Mouse (Mus musculus): Measurements from ENCODE around the gene Nprl2. TPM values are rescaled to one million over a fixed set of nuclear protein-coding genes. Genes with fewer than 3 reads are reported as not detected.

The Nprl2 gene
- polyA plus RNA-seq (2012; rRNA removed; ENCODE audit: low replicate concordance): 15.2 and 20.7 TPM in 2 replicates

GRCm38 (mm10) chr9:107541474-107542351, at the start of gene Nprl2, which contains the start of gene Cyb561d2:
TSS of gene Nprl2 (plus strand) at chr9:107542226.
TSS of gene Cyb561d2 (minus strand) at chr9:107542193.

GRCm38 (mm10) chr9:107533791-107534407, 8.1 kb upstream of the Nprl2 start, which contains the start of gene Tmem115:
TSS of gene Tmem115 (plus strand) at chr9:107533945.

GRCm38 (mm10) chr9:107547026-107547425, 5.0 kb downstream of the Nprl2 start, which contains the start of gene Zmynd10:
TSS of gene Zmynd10 (plus strand) at chr9:107547298.

GRCm38 (mm10) chr9:107551117-107551889, 9.3 kb downstream of the Nprl2 start, which contains the start of gene Rassf1:
TSS of gene Rassf1 (plus strand) at chr9:107551555.

GRCm38 (mm10) chr9:107563029-107563581, 21.1 kb downstream of the Nprl2 start, which contains the start of gene Tusc2:
TSS of gene Tusc2 (plus strand) at chr9:107563255.

GRCm38 (mm10) chr9:107567702-107568319, 25.8 kb downstream of the Nprl2 start, which contains the start of gene Hyal2:
TSS of gene Hyal2 (plus strand) at chr9:107567945.

GRCm38 (mm10) chr9:107576357-107577107, 34.5 kb downstream of the Nprl2 start, which contains the start of gene Hyal1:
TSS of gene Hyal1 (plus strand) at chr9:107576927.

GRCm38 (mm10) chr9:107578587-107578986, 36.6 kb downstream of the Nprl2 start, which contains the start of gene Naa80:
TSS of gene Naa80 (plus strand) at chr9:107578887.

GRCm38 (mm10) chr9:107580501-107581317, 38.7 kb downstream of the Nprl2 start, which contains the start of gene Hyal3:
TSS of gene Hyal3 (plus strand) at chr9:107580818.

GRCm38 (mm10) chr9:107586974-107587832, 45.2 kb downstream of the Nprl2 start, which contains the start of gene Ifrd2:
TSS of gene Ifrd2 (plus strand) at chr9:107587642.

Other genes starting within 250 kb of the Nprl2 start
- 21.8 and 24.1 TPM in 2 replicates for gene Cish, start 246.2 kb upstream of the Nprl2 start, polyA plus RNA-seq (2012; rRNA removed; ENCODE audit: low replicate concordance)
- 10.8 and 16.9 TPM in 2 replicates for gene Hemk1, start 203.9 kb upstream of the Nprl2 start, polyA plus RNA-seq (2012; rRNA removed; ENCODE audit: low replicate concordance)
- gene 6430571L13Rik, start 201.6 kb upstream of the Nprl2 start, polyA plus RNA-seq (2012; rRNA removed; ENCODE audit: low replicate concordance): 0.11 and 0.16 TPM in 2 replicates
- gene Cacna2d2, start 142.6 kb upstream of the Nprl2 start, polyA plus RNA-seq (2012; rRNA removed; ENCODE audit: low replicate concordance): 1.6 and 3.4 TPM in 2 replicates
- 50.7 and 60.9 TPM in 2 replicates for gene Tmem115, start 8.3 kb upstream of the Nprl2 start, polyA plus RNA-seq (2012; rRNA removed; ENCODE audit: low replicate concordance)
- 41.2 and 51.5 TPM in 2 replicates for gene Cyb561d2, start within 50 bp of the Nprl2 start, polyA plus RNA-seq (2012; rRNA removed; ENCODE audit: low replicate concordance)
- gene Zmynd10, start 5.1 kb downstream of the Nprl2 start, polyA plus RNA-seq (2012; rRNA removed; ENCODE audit: low replicate concordance): 0.21 and 0.83 TPM in 2 replicates
- 10.1 and 16.1 TPM in 2 replicates for gene Rassf1, start 9.3 kb downstream of the Nprl2 start, polyA plus RNA-seq (2012; rRNA removed; ENCODE audit: low replicate concordance)
- 53.1 and 81.4 TPM in 2 replicates for gene Tusc2, start 21.0 kb downstream of the Nprl2 start, polyA plus RNA-seq (2012; rRNA removed; ENCODE audit: low replicate concordance)
- gene Hyal2, start 25.7 kb downstream of the Nprl2 start, polyA plus RNA-seq (2012; rRNA removed; ENCODE audit: low replicate concordance): 125 and 220 TPM in 2 replicates
- 1.8 and 2.0 TPM in 2 replicates for gene Hyal1, start 34.7 kb downstream of the Nprl2 start, polyA plus RNA-seq (2012; rRNA removed; ENCODE audit: low replicate concordance)
- 56.4 and 67.1 TPM in 2 replicates for gene Naa80, start 36.7 kb downstream of the Nprl2 start, polyA plus RNA-seq (2012; rRNA removed; ENCODE audit: low replicate concordance)
- gene Hyal3, start 38.6 kb downstream of the Nprl2 start, polyA plus RNA-seq (2012; rRNA removed; ENCODE audit: low replicate concordance): 0.25 and 1.0 TPM in 2 replicates
- 66.8 and 74.2 TPM in 2 replicates for gene Ifrd2, start 45.4 kb downstream of the Nprl2 start, polyA plus RNA-seq (2012; rRNA removed; ENCODE audit: low replicate concordance)
- 61.0 and 63.0 TPM in 2 replicates for gene Sema3b, start 67.0 kb downstream of the Nprl2 start, polyA plus RNA-seq (2012; rRNA removed; ENCODE audit: low replicate concordance)
- 278 and 384 TPM in 2 replicates for gene Gnai2, start 93.1 kb downstream of the Nprl2 start, polyA plus RNA-seq (2012; rRNA removed; ENCODE audit: low replicate concordance)
- gene Slc38a3, start 127.3 kb downstream of the Nprl2 start, polyA plus RNA-seq (2012; rRNA removed; ENCODE audit: low replicate concordance): 0.53 and 18.3 TPM in 2 replicates
- 0.13 and 0.20 TPM in 2 replicates for gene Gnat1, start 137.5 kb downstream of the Nprl2 start, polyA plus RNA-seq (2012; rRNA removed; ENCODE audit: low replicate concordance)
- 23.2 and 38.4 TPM in 2 replicates for gene Sema3f, start 168.2 kb downstream of the Nprl2 start, polyA plus RNA-seq (2012; rRNA removed; ENCODE audit: low replicate concordance)
- gene Rbm5, start 228.8 kb downstream of the Nprl2 start, polyA plus RNA-seq (2012; rRNA removed; ENCODE audit: low replicate concordance): 30.5 and 42.0 TPM in 2 replicates

Data from duodenum, adult 2 months (tissue).